Mouse (Mus musculus) B cell, adult 2 months (primary cell): Measurements from ENCODE around the gene Myl3.

ENCODE experiments used
- DNase-seq, 2 experiments: peaks; one replicate each; pipeline ENCODE4 v3.0.0; 2022

The Myl3 gene

GRCm38 (mm10) chr9:110731859-110732258 lies 9.8 kb upstream of the Myl3 start:
- DNase-seq, result no peak

DNA sequence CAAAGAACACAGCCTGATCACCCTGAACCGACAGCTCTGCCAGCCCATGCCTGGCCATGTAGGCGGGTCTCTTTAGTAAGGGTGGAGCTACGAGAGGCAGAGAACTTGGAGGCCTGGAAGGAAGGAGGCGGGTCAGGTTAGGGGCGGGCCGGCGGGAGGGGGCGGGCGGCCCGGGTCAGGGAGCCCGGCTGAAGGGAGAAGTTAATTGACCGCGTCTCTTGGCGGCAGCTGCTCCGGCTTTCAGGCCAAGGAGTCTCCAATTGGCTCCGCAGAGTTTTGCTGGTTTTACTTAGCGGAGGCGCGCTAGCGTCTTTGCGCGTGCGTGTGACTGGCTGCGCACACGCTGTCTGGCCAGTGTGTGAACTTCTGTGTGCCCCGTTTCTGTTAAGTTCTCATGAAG lies 9.0 kb upstream of the Myl3 start:
- DNase-seq, result peak; percentile 39 to 40

GRCm38 (mm10) chr9:110733102-110733501 lies 8.6 kb upstream of the Myl3 start:
- no peak for DNase-seq

DNA sequence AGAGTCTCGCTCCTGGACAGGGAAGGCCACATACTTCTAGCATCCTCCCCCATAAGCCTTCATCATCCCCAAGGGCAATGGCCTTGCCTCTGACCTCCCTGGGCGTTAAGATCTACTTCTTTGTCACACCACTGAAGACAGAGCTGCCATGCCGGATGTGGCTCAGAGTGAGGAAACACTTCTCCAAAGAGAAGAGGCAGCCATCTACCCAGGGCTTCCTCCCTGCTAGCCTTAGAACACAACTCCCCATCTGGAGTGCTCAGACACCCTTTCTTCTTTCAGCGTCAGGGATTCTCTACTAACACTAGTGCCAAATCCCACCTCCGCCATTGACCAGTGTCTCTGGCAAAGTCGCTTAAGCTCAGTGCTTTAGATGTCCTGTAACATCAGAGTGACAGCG lies 7.5 kb upstream of the Myl3 start:
- no peak for DNase-seq

DNA sequence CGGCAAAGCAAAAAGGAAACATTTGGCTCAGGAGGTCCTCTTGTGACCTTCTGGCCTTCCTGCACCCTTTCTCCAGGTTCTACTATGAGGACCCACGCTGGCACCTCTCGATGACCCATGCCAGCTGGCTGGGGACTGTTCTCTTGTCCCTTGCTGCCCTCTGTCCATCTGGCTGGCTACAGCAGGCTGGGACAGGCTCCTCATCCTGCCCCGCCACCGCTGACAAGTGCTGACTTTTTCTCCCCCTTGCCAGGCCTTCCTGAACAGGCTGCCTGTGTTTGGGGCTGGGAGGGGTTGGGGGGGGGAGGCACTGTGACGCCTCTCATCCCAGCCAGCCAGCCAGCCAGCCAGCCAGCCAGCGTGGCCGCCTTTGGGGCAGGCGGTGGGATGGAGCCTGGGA lies 5.3 kb upstream of the Myl3 start:
- DNase-seq, result no peak

GRCm38 (mm10) chr9:110738054-110738453 lies 3.6 kb upstream of the Myl3 start:
- no peak for DNase-seq

DNA sequence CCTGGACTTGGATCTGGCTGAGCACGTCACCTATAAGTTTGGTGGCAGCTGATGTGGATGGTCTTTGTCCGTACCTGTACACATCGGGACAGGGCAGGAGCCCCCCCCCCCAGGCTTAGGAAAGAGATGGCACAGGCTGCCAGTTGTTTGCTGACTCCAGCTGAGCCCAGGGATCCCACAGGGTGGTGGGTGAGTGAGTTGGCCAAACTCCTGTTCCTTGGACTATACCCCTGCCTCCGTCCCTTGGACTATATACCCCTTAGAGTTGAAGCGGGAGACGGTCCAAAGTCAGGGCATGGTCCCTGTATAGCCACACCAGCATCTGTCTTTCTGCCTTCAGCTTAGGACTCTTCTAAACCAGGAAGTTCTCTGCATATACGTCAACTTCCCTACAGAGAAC lies 1.7 kb upstream of the Myl3 start:
- no peak for DNase-seq

DNA sequence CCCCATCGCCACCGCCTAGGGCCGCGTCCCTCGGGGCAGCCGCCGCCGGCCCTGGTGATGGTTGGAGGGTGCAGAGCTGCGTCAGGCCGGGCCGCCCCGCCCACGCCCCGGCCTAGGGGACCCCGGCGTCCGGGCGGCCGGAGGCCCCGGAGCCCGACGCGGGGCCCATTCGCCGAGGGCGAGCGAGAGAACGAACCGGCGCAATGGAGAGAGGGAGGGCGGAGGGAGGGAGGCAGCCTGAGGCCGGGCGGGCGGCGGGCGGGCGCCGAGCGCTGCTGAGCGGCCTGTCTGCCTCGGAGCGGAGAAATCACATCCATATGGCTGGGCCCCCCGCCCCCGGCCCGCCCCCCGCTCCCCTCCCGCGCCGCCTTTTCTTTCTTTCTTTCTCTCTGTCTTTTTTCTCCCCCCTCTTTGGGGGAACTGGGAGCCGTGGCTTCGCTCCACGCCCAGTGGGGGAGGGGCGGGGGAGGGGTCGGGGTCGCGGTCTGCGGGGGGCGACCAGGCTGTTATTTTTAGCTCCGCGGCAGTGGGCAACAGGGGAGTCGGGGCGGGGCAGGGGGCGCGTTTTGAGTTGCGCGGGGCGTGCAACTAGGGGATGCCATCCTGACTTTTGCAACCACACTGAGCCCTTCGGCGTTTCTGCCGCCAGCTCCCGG lies 762 bp downstream of the Myl3 start:
- DNase-seq, result peak in 1 of 2 experiments; percentile 30

DNA sequence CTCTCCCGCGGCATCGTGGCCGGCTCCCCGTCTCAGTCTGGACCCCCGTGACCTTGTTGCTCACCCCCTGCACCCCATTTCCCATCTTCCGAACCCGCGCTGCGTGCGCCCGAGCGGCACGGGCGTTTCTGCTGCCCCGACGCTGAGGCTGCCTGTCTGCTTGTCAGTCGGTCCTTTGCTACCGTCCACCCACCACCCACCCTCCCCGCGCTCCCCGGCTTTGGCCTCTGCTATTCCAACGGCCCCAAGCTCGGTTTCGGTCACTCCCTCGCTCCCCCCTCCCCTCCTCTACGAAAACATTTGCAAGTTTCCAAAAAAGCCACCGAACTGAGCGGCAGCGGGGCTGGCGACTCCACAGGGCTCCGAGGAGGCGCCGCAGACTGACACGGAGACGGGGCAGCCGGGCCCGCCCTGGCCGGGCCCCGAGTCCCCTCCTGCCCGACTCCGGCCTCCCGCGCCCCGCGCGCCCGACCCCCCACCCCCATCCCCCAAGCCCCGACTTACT lies 1.3 kb downstream of the Myl3 start:
- no peak for DNase-seq

DNA sequence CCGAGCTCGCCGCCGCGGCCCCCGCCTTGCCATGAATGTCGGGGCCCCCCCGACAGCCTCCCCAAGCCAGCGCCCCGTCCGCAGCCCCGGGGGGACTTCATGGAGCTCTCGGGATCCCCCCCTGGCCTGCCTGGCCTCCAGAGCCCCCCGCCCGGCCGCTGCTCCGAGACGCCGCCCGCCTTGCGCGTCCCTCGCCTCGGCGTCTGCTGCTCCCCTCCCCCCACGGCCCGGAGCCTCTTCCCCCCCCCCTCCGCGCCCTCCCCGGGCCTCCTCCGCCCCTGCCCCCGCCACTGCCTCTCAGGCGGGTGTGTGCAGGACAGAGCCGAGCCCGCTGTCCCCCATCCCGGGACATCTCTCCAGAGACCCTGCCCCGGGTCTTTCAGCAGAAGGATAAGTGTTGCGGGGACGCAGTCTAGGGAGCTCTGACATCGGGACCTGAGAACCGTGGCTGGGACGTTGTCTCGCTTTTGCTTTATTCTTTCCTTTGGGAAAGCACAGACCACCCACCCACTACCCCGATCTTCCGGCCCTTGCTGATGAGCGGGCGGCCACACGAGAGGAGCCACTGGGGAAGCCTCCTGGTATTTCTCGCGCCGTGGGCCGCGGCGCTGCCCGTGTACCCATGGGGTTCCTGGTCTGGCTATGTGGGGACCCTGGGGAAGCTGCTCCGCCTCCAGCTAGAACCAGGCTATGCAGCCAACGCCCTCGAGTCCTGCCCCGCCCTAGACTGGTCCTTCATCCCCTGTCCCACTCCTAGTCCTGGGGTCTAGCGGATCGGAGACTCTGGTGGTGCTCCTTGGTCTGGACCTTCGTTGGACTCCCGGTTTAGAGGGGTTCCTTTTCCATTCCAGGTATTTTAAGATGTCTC lies 2.0 kb downstream of the Myl3 start:
- no peak for DNase-seq

DNA sequence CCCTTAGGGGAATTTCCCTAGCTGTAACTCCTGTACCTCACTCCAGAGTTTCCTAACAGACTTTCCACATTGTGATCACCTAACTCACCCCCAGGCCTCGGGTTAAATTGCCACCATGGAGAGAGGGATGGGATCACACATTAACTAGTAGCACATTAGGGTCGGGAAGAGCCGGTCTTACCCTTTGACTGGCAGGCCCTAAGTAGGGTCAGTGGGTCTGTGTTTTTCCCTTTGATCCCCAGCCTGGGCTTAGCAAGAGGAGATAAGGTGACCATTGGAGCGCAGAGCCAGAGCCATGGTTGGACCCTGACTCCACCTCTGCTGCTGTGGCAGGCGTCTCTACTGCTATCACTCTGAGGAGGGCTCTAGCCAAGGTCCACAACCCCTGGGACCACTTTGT lies 4.1 kb downstream of the Myl3 start:
- no peak for DNase-seq

GRCm38 (mm10) chr9:110746238-110746637 lies 4.6 kb downstream of the Myl3 start:
- DNase-seq, result no peak

GRCm38 (mm10) chr9:110746961-110747360 lies 5.3 kb downstream of the Myl3 start, which contains the start of gene Pth1r:
Pth1r (minus strand) TSS chr9:110747145.
- DNase-seq, result no peak

DNA sequence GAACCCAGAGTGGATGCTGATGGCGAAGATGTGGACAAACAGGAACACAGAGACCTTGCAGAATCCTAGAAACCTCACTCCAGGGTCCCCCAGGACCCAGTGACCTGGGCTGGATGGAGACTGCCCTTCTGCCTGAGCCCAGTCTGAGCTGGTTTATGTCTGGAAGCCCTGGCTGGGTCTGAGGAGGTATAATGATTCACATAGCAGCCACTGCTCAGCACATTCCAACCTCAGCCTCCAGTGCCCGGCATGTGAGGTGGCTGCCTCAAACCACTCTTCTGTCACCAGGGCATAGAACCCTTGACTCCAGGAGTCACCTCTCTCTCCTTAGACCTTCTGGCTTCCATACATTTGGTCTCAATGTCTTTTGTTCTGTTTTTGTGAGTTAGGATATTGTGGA lies 6.8 kb downstream of the Myl3 start:
- DNase-seq, result no peak

DNA sequence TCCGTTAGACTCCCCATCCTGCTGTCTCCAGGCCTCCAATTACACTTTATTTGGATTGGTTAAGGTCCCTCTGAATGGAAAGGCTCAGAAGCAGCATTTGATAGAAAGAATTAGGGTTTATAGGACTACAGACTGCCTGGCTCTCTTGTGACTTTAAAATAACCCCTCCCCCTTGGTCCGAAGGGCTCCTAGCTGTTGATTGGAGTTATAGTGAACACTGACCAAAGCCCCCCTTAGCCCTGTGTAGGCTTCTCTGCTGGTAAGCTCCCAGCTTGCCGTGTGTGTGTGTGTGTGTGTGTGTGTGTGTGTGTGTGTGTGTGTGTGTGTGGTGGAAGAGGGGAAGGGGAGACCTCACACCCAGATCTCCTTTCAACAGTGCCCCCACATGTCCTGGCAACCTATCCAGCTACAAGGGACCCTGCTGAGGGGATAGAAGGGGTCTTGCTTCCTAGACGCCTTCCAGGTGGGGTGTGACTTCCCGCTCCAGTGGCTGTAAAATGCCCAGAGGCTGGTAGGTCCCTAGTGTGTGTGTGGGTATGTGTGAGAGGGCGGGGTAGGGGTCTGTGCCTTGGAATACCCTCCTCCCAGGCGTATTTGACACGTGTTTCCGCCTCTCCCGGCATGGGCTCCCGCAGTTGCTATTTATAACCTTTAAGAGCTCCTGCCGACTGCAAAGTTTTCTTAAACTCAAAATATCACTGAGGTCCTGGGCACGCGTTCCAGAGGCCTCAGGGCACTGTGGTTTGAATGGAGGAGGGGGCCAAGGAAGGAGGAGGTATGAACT lies 8.9 kb downstream of the Myl3 start:
- no peak for DNase-seq

GRCm38 (mm10) chr9:110751412-110751811 lies 9.8 kb downstream of the Myl3 start:
- no peak for DNase-seq

GRCm38 (mm10) chr9:110752917-110753435 lies 11.3 kb downstream of the Myl3 start:
- DNase-seq, result no peak

GRCm38 (mm10) chr9:110753773-110754172 lies 12.1 kb downstream of the Myl3 start:
- DNase-seq, result no peak

DNA sequence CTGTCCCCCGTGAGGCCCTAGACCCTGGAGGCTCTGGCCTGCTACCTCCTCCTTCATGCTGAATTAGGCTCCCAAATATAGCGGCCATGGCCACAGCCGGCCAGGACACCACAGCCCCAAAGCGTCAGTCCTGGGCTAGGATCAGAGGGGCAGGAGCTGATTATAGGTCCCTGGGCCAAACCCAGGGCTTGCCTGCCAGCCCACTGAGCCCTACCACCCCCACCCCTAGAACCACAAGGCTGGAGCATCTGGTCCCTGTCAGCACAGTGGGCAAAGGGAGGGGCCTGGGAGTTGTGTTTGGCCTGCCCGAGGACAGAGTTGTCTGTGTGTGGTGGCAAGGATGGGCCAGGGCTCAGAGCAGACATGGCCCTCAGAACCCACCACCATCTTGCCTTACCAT lies 16.2 kb downstream of the Myl3 start:
- no peak for DNase-seq

- DNase-seq, result no peak
These were observed 16.9 kb downstream of the Myl3 start for GRCm38 (mm10) chr9:110758605-110759004.

- DNase-seq, result peak; percentile 37 to 52
These were observed 17.6 kb downstream of the Myl3 start for GRCm38 (mm10) chr9:110759265-110759664.

- no peak for DNase-seq
These were observed 19.2 kb downstream of the Myl3 start for GRCm38 (mm10) chr9:110760886-110761285.

GRCm38 (mm10) chr9:110762763-110763162 lies 21.1 kb downstream of the Myl3 start:
- no peak for DNase-seq
